Mouse (Mus musculus) WW6 (cell line): ENCODE data around the gene Tcf3.

Source experiments
- DNase-seq: peaks from one replicate; pipeline ENCODE4 v3.0.0-alpha.2; 2013; ENCODE audit warnings: low read depth, low spot score

The Tcf3 gene

GRCm38 (mm10) chr10:80385811-80386734 lies 47.4 kb downstream of the Tcf3 start:
- DNase-seq, result no peak

GRCm38 (mm10) chr10:80385310-80385709 lies 48.1 kb downstream of the Tcf3 start:
- DNase-seq, result no peak

- no peak for DNase-seq
These were observed 48.7 kb downstream of the Tcf3 start for GRCm38 (mm10) chr10:80384709-80385108.

- DNase-seq, result no peak
These were observed 49.3 kb downstream of the Tcf3 start for GRCm38 (mm10) chr10:80384115-80384639.

GRCm38 (mm10) chr10:80383431-80383830 lies 50.0 kb downstream of the Tcf3 start:
- DNase-seq, result no peak

GRCm38 (mm10) chr10:80382641-80383365 lies 50.6 kb downstream of the Tcf3 start:
- no peak for DNase-seq

GRCm38 (mm10) chr10:80377716-80378115 lies 55.7 kb downstream of the Tcf3 start:
- no peak for DNase-seq

GRCm38 (mm10) chr10:80376160-80376559 lies 57.3 kb downstream of the Tcf3 start:
- DNase-seq, result peak; percentile 80

GRCm38 (mm10) chr10:80374063-80374462 lies 59.4 kb downstream of the Tcf3 start:
- DNase-seq, result no peak

GRCm38 (mm10) chr10:80372706-80373105 lies 60.7 kb downstream of the Tcf3 start:
- DNase-seq, result no peak

GRCm38 (mm10) chr10:80371983-80372382 lies 61.5 kb downstream of the Tcf3 start:
- DNase-seq, result no peak

- no peak for DNase-seq
These were observed 62.0 kb downstream of the Tcf3 start for GRCm38 (mm10) chr10:80371411-80371966.

GRCm38 (mm10) chr10:80369995-80370747 lies 63.3 kb downstream of the Tcf3 start:
- DNase-seq, result no peak

- DNase-seq, result no peak
These were observed 65.1 kb downstream of the Tcf3 start for GRCm38 (mm10) chr10:80368392-80368791.

- DNase-seq, result no peak
These were observed 65.5 kb downstream of the Tcf3 start for GRCm38 (mm10) chr10:80367954-80368353.

- no peak for DNase-seq
These were observed 67.7 kb downstream of the Tcf3 start for GRCm38 (mm10) chr10:80365736-80366135.

GRCm38 (mm10) chr10:80363734-80364133 lies 69.7 kb downstream of the Tcf3 start:
- no peak for DNase-seq
